Mouse (Mus musculus) cortical plate, adult 2 months (tissue): Measurements from ENCODE around the gene Ruvbl2. TPM values are rescaled to one million over a fixed set of nuclear protein-coding genes. Genes with fewer than 3 reads are reported as not detected.
A peak's percentile ranks its signal among the peaks of the same experiment; 100 is the strongest.

Experiments used
- H3K27ac ChIP-seq: fragments of 200-500 bp; 2 replicates; pipeline ENCODE4 v1.5.1; 2012; ENCODE audit warnings: low read length, control low read depth, inconsistent platforms; ENCODE audit not compliant: insufficient read depth
- H3K4me1 ChIP-seq: fragments of 200-500 bp; 2 replicates; pipeline ENCODE4 v1.6.1; 2011; ENCODE audit warnings: low read length; ENCODE audit not compliant: control insufficient read depth, insufficient read depth
- H3K4me3 ChIP-seq: fragments of 200-500 bp; 2 replicates; pipeline ENCODE4 v1.5.1; 2011; ENCODE audit warnings: mild to moderate bottlenecking, low read length, control low read depth; ENCODE audit not compliant: insufficient read depth
- CTCF ChIP-seq: fragments of 200-500 bp; IDR thresholded peaks from 2 replicates; pipeline ENCODE4 v1.5.1; 2011; ENCODE audit warnings: mild to moderate bottlenecking, control low read depth, low read length; ENCODE audit not compliant: insufficient read depth; ENCODE audit errors: extremely low read depth
- POLR2A ChIP-seq: fragments of 200-500 bp; IDR thresholded peaks from 2 replicates; pipeline ENCODE4 v1.6.1; 2011; ENCODE audit warnings: mild to moderate bottlenecking, low read length, control low read depth; ENCODE audit not compliant: insufficient read depth; ENCODE audit errors: extremely low read depth
- polyA plus RNA-seq: library from polyadenylated mRNA; depleted of rRNA; stranded (reverse); fragments of >200 nt; gene quantifications from 2 replicates; pipeline ENCODE4 v1.2.3, GENCODE M21; 2012

The Ruvbl2 gene
- polyA plus RNA-seq, 1 experiment: 47.4 TPM

- H3K4me3 ChIP-seq: no peak overlapping the region
- peaks cover 6% of the 10 kb centered on the region; the same call in 1 of the 2 replicates for H3K4me1 ChIP-seq
- H3K27ac ChIP-seq: no peak overlapping the region
- TF ChIP-seq CTCF (no peak), POLR2A (no peak)
Measured at GRCm38 (mm10) chr7:45455932-45456696, 18.2 kb upstream of the Ruvbl2 start.

- H3K27ac ChIP-seq: no peak overlapping the region
- H3K4me1 ChIP-seq: peaks cover 3% of the 10 kb centered on the region; the same call in 1 of the 2 replicates
- H3K4me3 ChIP-seq: no peak overlapping the region
- no peak for TF ChIP-seq POLR2A
- no peak for TF ChIP-seq CTCF
Measured at GRCm38 (mm10) chr7:45454971-45455370, 17.1 kb upstream of the Ruvbl2 start.

- H3K27ac ChIP-seq: peak overlapping the region; percentile 9; the same call in 1 of the 2 replicates
- H3K4me1 ChIP-seq: no peaks in the 10 kb centered on the region
- TF ChIP-seq CTCF (peak; percentile 71), POLR2A (peak; percentile 80)
- H3K4me3 ChIP-seq: peak overlapping the region; percentile 33
Measured at GRCm38 (mm10) chr7:45451344-45451982, 13.6 kb upstream of the Ruvbl2 start.

GRCm38 (mm10) chr7:45449974-45450373 is 12.1 kb upstream of the Ruvbl2 start:
- H3K4me1 ChIP-seq: no peaks in the 10 kb centered on the region
- H3K4me3 ChIP-seq: no peak overlapping the region
- H3K27ac ChIP-seq: no peak overlapping the region
- TF ChIP-seq POLR2A (no peak), CTCF (no peak)

GRCm38 (mm10) chr7:45447325-45447990 is 9.6 kb upstream of the Ruvbl2 start:
- no peak overlapping the region for H3K27ac ChIP-seq
- no peaks in the 10 kb centered on the region for H3K4me1 ChIP-seq
- peak overlapping the region; percentile 32 for H3K4me3 ChIP-seq
- TF ChIP-seq POLR2A (no peak), CTCF (peak; percentile 53)

- no peak for TF ChIP-seq POLR2A
- no peak for TF ChIP-seq CTCF
- H3K4me1 ChIP-seq: no peaks in the 10 kb centered on the region
- no peak overlapping the region for H3K27ac ChIP-seq
- H3K4me3 ChIP-seq: no peak overlapping the region
Measured at GRCm38 (mm10) chr7:45446589-45446988, 8.7 kb upstream of the Ruvbl2 start.

GRCm38 (mm10) chr7:45443526-45444420 is 5.9 kb upstream of the Ruvbl2 start:
- Histone ChIP-seq H3K27ac (no peak overlapping the region), H3K4me3 (no peak overlapping the region), H3K4me1 (no peaks in the 10 kb centered on the region)
- TF ChIP-seq POLR2A (no peak), CTCF (no peak)

GRCm38 (mm10) chr7:45437046-45437445 is 850 bp downstream of the Ruvbl2 start:
- no peak for TF ChIP-seq CTCF
- no peak for TF ChIP-seq POLR2A
- H3K27ac ChIP-seq: no peak overlapping the region
- H3K4me3 ChIP-seq: no peak overlapping the region
- peaks cover 2% of the 10 kb centered on the region for H3K4me1 ChIP-seq

- TF ChIP-seq CTCF (no peak), POLR2A (no peak)
- Histone ChIP-seq H3K4me3 (no peak overlapping the region), H3K27ac (no peak overlapping the region), H3K4me1 (peaks cover 2% of the 10 kb centered on the region)
Measured at GRCm38 (mm10) chr7:45436444-45436843, 1.5 kb downstream of the Ruvbl2 start.
